Mouse (Mus musculus) WW6 (cell line): Measurements from ENCODE around the gene Sv2a.
"Not testable (repeated sequence)": the region's sequence is repeated elsewhere in the genome, so short reads cannot be mapped to it uniquely, and the experiment has no call there.

ENCODE experiments used
- DNase-seq: peaks from one replicate; pipeline ENCODE4 v3.0.0-alpha.2; 2013; ENCODE audit warnings: low read depth, low spot score

The Sv2a gene

GRCm38 (mm10) chr3:96220765-96221639, 40.1 kb downstream of the Sv2a start, which contains the start of the genes Hist2h2ac and Hist2h2be:
Gene Hist2h2ac, minus strand, starts transcription at chr3:96220880.
Gene Hist2h2be, plus strand, starts transcription at chr3:96221119.
- no peak for DNase-seq

GRCm38 (mm10) chr3:96221640-96222038, 40.7 kb downstream of the Sv2a start:
- no peak for DNase-seq

- no peak for DNase-seq
Observed at GRCm38 (mm10) chr3:96222774-96223173, 41.8 kb downstream of the Sv2a start.

GRCm38 (mm10) chr3:96225421-96225820, 44.5 kb downstream of the Sv2a start:
- no peak for DNase-seq

GRCm38 (mm10) chr3:96226695-96227648, 46.0 kb downstream of the Sv2a start:
- no peak for DNase-seq

- DNase-seq, result no peak
Observed at GRCm38 (mm10) chr3:96228828-96229227, 47.9 kb downstream of the Sv2a start.

- DNase-seq, result no peak
Observed at GRCm38 (mm10) chr3:96230404-96230803, 49.5 kb downstream of the Sv2a start.

GRCm38 (mm10) chr3:96230910-96231757, 50.2 kb downstream of the Sv2a start:
- no peak for DNase-seq

- no peak for DNase-seq
Observed at GRCm38 (mm10) chr3:96231758-96232120, 50.8 kb downstream of the Sv2a start.

GRCm38 (mm10) chr3:96234914-96235313, 54.0 kb downstream of the Sv2a start:
- no peak for DNase-seq

GRCm38 (mm10) chr3:96235836-96236235, 54.9 kb downstream of the Sv2a start:
- no peak for DNase-seq

- no peak for DNase-seq
Observed at GRCm38 (mm10) chr3:96236834-96237334, 55.9 kb downstream of the Sv2a start.

- DNase-seq, result no peak
Observed at GRCm38 (mm10) chr3:96237335-96237903, 56.5 kb downstream of the Sv2a start.

- DNase-seq, result no peak
Observed at GRCm38 (mm10) chr3:96237904-96238511, 57.1 kb downstream of the Sv2a start.

- not testable (repeated sequence) for DNase-seq
Observed at GRCm38 (mm10) chr3:96238954-96239793, 58.2 kb downstream of the Sv2a start, which contains the start of gene Hist2h3c2. Gene Hist2h3c2, minus strand, starts transcription at chr3:96239127.

- not testable (repeated sequence) for DNase-seq
Observed at GRCm38 (mm10) chr3:96239949-96240798, 59.2 kb downstream of the Sv2a start, which contains the start of gene Hist2h2aa2. Gene Hist2h2aa2, minus strand, starts transcription at chr3:96240276.

- DNase-seq, result no peak
Observed at GRCm38 (mm10) chr3:96240799-96241197, 59.8 kb downstream of the Sv2a start.

GRCm38 (mm10) chr3:96243921-96244572, 63.1 kb downstream of the Sv2a start:
- DNase-seq, result no peak
